Mouse (Mus musculus): ENCODE results near the gene Irx5. TPM values are rescaled to one million over a fixed set of nuclear protein-coding genes. Genes with fewer than 3 reads are reported as not detected.

The Irx5 gene
- polyA plus RNA-seq, 2 experiments = 0.04 TPM; not detected in 1

DNA sequence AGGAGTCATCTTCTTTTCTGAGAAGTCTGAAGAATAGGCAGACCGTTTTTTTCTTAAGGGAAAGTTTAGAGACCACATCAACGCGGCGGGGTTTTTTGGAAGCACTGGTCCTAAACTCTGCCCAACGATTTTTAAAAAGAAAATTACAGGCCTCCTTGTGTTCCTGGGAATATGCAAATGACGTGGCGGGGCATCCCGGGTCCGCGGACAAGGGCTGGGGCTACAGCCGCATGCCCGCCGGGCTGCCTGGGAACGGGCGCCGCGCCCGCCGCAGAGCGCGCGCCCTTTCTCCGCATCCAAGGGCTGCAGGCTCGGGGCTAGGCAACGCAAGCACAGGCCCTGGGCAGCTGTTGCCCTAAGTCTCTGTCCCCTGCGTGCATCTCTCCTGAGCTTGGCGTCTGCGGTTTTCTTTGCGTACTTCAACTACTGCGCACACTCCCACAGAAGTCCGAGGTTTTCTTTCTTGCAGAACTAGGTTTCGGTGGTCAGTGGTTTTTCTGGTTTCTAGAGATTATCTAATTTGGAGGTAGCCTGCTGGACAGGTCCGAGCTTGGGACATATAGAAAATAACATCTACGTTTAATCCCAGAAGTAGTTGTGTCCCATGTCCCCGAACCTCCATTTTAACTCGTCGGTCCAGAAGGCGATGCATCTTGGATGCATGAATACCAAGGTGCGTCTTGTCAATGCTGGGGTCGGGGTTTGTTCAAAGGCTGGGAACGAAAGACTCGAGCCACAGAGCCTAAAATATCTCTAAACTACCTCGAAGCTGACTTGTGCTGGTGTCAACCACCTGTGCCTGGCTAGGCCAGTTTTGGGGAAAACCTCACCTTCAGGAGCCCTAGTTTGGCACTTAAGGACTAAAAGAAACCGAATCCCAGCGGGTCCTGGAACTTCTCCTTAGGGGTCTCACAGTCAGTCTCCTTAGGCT, 6.1 kb downstream of the Irx5 start:
- no peaks in the 10 kb centered on the region for H3K9me3 ChIP-seq (ENCODE audit: control insufficient read depth, low read length)
- H3K36me3 ChIP-seq (replicated peaks; ENCODE audit: control insufficient read depth, insufficient read depth, low read depth) = no peaks in the 10 kb centered on the region
- ATAC-seq (ENCODE audit: insufficient read depth) (no peak), DNase-seq (ENCODE audit: low read depth in 3 of 3, low spot score in 3 of 3) (no peak)
- H3K4me2 ChIP-seq (ENCODE audit: low read depth) = no peak overlapping the region
- TF ChIP-seq EP300 (IDR thresholded peaks at IDR 0.05; ENCODE audit: low read depth) (no peak), CTCF (IDR thresholded peaks at IDR 0.05; ENCODE audit: low read depth) (no peak)
- H3K27me3 ChIP-seq (ENCODE audit: control insufficient read depth, insufficient read depth, low read length) = peaks cover 97% of the 10 kb centered on the region
- H3K27ac ChIP-seq = no peak overlapping the region
- H3K9ac ChIP-seq (replicated peaks) = no peak overlapping the region
- WGBS (ENCODE audit: insufficient replicate concordance) = 2% methylated on average over 45 of the region's 45 CpGs
- H3K4me1 ChIP-seq (replicated peaks; ENCODE audit: control insufficient read depth in 2 of 2, insufficient read depth in 2 of 2, low read length in 1 of 2) = no peaks in the 10 kb centered on the region
- H3K4me3 ChIP-seq (ENCODE audit: insufficient read depth in 1 of 2, low read depth in 2 of 2, low read length in 2 of 2) = no peak overlapping the region

DNA sequence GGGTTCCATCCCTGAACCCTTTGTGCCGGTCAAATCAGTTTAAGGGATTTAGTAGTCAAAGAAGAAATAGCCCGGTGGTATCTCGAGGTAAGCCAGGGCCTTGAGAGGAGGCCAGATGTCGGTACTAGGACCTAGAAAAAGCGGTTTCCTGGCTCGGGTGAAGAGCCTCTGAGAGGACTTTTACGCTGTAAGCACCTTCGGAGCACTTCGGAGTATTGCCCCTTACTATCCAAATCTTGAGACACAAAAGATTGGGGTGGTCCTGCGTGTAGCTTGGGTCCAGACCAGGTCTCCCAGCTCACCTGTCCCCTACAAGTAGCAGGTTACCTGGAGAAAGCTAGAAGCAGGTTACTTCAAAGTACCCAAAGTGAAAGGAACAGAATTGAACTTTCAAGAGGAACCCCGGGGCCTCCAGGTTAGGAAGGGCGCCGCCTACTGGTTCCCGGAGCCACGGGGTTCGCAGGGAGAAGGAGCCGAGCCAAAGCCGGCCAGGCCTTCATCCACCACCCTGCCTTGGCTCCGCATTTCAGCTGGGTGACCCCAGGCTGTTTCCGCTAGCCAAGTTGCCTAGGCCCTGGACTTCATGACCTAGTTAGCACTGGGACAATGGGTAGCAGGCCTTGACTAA, 6.8 kb downstream of the Irx5 start:
- H3K9me3 ChIP-seq (ENCODE audit: control insufficient read depth, low read length) = no peaks in the 10 kb centered on the region
- ATAC-seq (ENCODE audit: insufficient read depth) (no peak), DNase-seq (ENCODE audit: low read depth in 3 of 3, low spot score in 3 of 3) (no peak)
- TF ChIP-seq CTCF (IDR thresholded peaks at IDR 0.05; ENCODE audit: low read depth) (peak; percentile 65), EP300 (IDR thresholded peaks at IDR 0.05; ENCODE audit: low read depth) (no peak)
- no peak overlapping the region for H3K4me2 ChIP-seq (ENCODE audit: low read depth)
- H3K36me3 ChIP-seq (replicated peaks; ENCODE audit: control insufficient read depth, insufficient read depth, low read depth) = no peaks in the 10 kb centered on the region
- H3K9ac ChIP-seq (replicated peaks) = no peak overlapping the region
- no peak overlapping the region for H3K4me3 ChIP-seq (ENCODE audit: insufficient read depth in 1 of 2, low read depth in 2 of 2, low read length in 2 of 2)
- H3K4me1 ChIP-seq (replicated peaks; ENCODE audit: control insufficient read depth in 2 of 2, insufficient read depth in 2 of 2, low read length in 1 of 2) = no peaks in the 10 kb centered on the region
- WGBS (ENCODE audit: insufficient replicate concordance) = 4% methylated on average over 20 of the region's 20 CpGs
- no peak overlapping the region for H3K27ac ChIP-seq
- H3K27me3 ChIP-seq (ENCODE audit: control insufficient read depth, insufficient read depth, low read length) = peaks cover 96% of the 10 kb centered on the region

DNA sequence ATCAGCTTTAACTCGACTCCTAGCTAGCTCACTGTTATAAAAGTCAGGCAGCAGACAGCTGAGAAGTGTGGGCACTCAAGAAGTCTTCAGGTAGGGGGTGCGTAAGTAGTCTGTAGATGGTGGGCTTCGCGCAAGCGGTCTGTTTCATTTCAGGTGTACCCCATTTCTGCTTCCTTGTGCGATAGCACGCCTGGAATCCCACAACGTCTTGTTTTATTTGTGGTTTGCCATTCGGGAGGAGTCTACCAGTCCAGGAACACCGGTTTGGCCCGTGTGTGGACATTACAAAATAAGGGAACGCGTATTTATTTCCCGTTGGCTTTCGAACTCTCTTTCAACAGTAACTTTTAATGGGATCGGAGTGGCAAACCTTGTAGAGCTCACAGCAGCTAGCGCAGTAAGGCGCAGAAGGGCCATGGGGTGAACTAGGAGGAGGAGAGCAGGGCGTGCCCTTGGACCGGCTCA, 7.4 kb downstream of the Irx5 start:
- H3K4me1 ChIP-seq (replicated peaks; ENCODE audit: control insufficient read depth in 2 of 2, insufficient read depth in 2 of 2, low read length in 1 of 2) = no peaks in the 10 kb centered on the region
- H3K4me3 ChIP-seq (ENCODE audit: insufficient read depth in 1 of 2, low read depth in 2 of 2, low read length in 2 of 2) = no peak overlapping the region
- TF ChIP-seq CTCF (IDR thresholded peaks at IDR 0.05; ENCODE audit: low read depth) (no peak; the same call in 1 of the 2 replicates), EP300 (IDR thresholded peaks at IDR 0.05; ENCODE audit: low read depth) (no peak)
- no peak overlapping the region for H3K27ac ChIP-seq
- DNase-seq (ENCODE audit: low read depth in 3 of 3, low spot score in 3 of 3) (no peak), ATAC-seq (ENCODE audit: insufficient read depth) (no peak)
- no peaks in the 10 kb centered on the region for H3K9me3 ChIP-seq (ENCODE audit: control insufficient read depth, low read length)
- no peaks in the 10 kb centered on the region for H3K36me3 ChIP-seq (replicated peaks; ENCODE audit: control insufficient read depth, insufficient read depth, low read depth)
- WGBS (ENCODE audit: insufficient replicate concordance) = 7% methylated on average over 20 of the region's 20 CpGs
- H3K9ac ChIP-seq (replicated peaks) = no peak overlapping the region
- peaks cover 90% of the 10 kb centered on the region for H3K27me3 ChIP-seq (ENCODE audit: control insufficient read depth, insufficient read depth, low read length)
- no peak overlapping the region for H3K4me2 ChIP-seq (ENCODE audit: low read depth)

DNA sequence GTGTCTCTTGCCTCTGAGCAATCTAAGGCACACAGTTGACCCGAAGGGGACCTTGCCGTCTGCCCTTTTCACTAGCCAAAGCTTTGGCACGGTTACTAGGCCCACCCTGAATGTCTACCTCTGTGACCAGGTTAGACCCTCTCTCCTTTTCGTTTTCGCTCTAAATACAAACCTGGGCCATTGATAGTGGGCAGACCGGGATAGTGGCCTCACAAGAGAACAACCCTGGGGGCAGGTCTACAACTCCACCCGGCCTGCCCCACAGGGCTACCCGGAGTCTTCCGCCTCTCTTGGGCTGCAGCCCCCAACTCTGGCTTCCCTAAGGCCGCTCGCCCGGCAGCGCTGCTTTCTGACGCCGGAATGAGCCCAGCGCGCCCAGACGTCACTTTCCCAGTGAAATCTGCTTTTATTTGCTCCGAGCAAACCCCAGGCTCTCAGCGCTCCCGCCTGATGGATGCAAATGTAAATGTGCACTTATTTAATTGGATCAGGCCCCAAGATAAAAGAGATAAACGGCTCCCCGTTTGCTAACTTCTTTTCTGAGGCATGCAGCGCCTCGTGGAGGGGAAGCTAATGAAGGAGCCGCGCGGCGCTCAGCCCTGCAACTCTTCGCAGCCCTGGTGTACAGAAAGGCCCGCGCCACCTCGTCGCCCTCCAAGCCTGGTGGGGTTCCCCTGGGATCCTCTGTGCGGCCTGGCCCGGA, 8.0 kb downstream of the Irx5 start:
- H3K36me3 ChIP-seq (replicated peaks; ENCODE audit: control insufficient read depth, insufficient read depth, low read depth) = no peaks in the 10 kb centered on the region
- H3K9me3 ChIP-seq (ENCODE audit: control insufficient read depth, low read length) = no peaks in the 10 kb centered on the region
- H3K27me3 ChIP-seq (ENCODE audit: control insufficient read depth, insufficient read depth, low read length) = peaks cover 85% of the 10 kb centered on the region
- H3K27ac ChIP-seq = no peak overlapping the region
- H3K4me3 ChIP-seq (ENCODE audit: insufficient read depth in 1 of 2, low read depth in 2 of 2, low read length in 2 of 2) = no peak overlapping the region
- ATAC-seq (ENCODE audit: insufficient read depth) = no peak
- H3K4me2 ChIP-seq (ENCODE audit: low read depth) = no peak overlapping the region
- H3K4me1 ChIP-seq (replicated peaks; ENCODE audit: control insufficient read depth in 2 of 2, insufficient read depth in 2 of 2, low read length in 1 of 2) = no peaks in the 10 kb centered on the region
- WGBS (ENCODE audit: insufficient replicate concordance) = 2% methylated on average over 36 of the region's 36 CpGs
- no peak overlapping the region for H3K9ac ChIP-seq (replicated peaks)
- TF ChIP-seq EP300 (IDR thresholded peaks at IDR 0.05; ENCODE audit: low read depth) (no peak), CTCF (IDR thresholded peaks at IDR 0.05; ENCODE audit: low read depth) (no peak)
- no peak for DNase-seq (ENCODE audit: low read depth in 3 of 3, low spot score in 3 of 3)

Measured in liver, embryonic 14.5 days (tissue).